Mouse (Mus musculus) kidney, adult 2 months (tissue): ENCODE data around the gene Sgce. TPM values are rescaled to one million over a fixed set of nuclear protein-coding genes. Genes with fewer than 3 reads are reported as not detected.
"Not testable (repeated sequence)": the region's sequence is repeated elsewhere in the genome, so short reads cannot be mapped to it uniquely, and the experiment has no call there.

ENCODE experiments used
- DNase-seq: peaks from one replicate; pipeline ENCODE4 v3.0.0; 2021
- H3K27ac ChIP-seq: fragments of 200-500 bp; 2 replicates; pipeline ENCODE4 v1.5.1; 2012; ENCODE audit warnings: low read depth, low read length, control low read depth, inconsistent platforms; ENCODE audit not compliant: insufficient read depth
- H3K27me3 ChIP-seq: fragments of 200-500 bp; replicated peaks from 2 replicates; pipeline ENCODE4 v1.6.1; 2012; ENCODE audit warnings: mild to moderate bottlenecking, moderate library complexity, low read length, inconsistent platforms; ENCODE audit not compliant: control insufficient read depth, insufficient read depth
- H3K36me3 ChIP-seq: fragments of 200-500 bp; 2 replicates; pipeline ENCODE4 v1.6.1; 2012; ENCODE audit warnings: mild to moderate bottlenecking, moderate library complexity, low read length, inconsistent platforms; ENCODE audit not compliant: control insufficient read depth, insufficient read depth
- H3K4me1 ChIP-seq: fragments of 200-500 bp; 2 replicates; pipeline ENCODE4 v1.6.1; 2011; ENCODE audit warnings: low read length; ENCODE audit not compliant: control insufficient read depth, insufficient read depth
- H3K4me3 ChIP-seq: fragments of 200-500 bp; 2 replicates; pipeline ENCODE4 v1.5.1; 2011; ENCODE audit warnings: mild to moderate bottlenecking, low read depth, low read length, control low read depth; ENCODE audit not compliant: insufficient read depth
- CTCF ChIP-seq: fragments of 200-500 bp; conservative IDR thresholded peaks from 2 replicates; pipeline ENCODE4 v1.5.1; 2011; ENCODE audit warnings: low read depth, mild to moderate bottlenecking, control low read depth, low read length, moderate library complexity, mixed read lengths; ENCODE audit not compliant: insufficient read depth, insufficient read length
- POLR2A ChIP-seq: fragments of 200-500 bp; IDR thresholded peaks from one replicate; pipeline ENCODE4 v1.6.1; 2011; ENCODE audit warnings: low read depth, low read length, control low read depth
- WGBS: fragments of 180-500 bp; shearing (Covaris S2); methylation state at CpG from one replicate; pipeline ENCODE4 v1.1.7; 2018; 5-methylcytosine and 5-hydroxymethylcytosine counted together
- polyA plus RNA-seq: library from polyadenylated mRNA; depleted of rRNA; stranded (reverse); fragments of >200 nt; gene quantifications from 2 replicates; pipeline ENCODE4 v1.2.3, GENCODE M21; 2012

Gene Sgce
- polyA plus RNA-seq, 1 experiment = 8.0 TPM

- 90% methylated on average over 2 of the region's 2 CpGs for WGBS
- H3K4me1 ChIP-seq = no peaks in the 10 kb centered on the region
- H3K27me3 ChIP-seq = no peaks in the 10 kb centered on the region
- H3K27ac ChIP-seq = no peak overlapping the region
- TF ChIP-seq CTCF (no peak), POLR2A (no peak)
- no peaks in the 10 kb centered on the region for H3K36me3 ChIP-seq
- no peak overlapping the region for H3K4me3 ChIP-seq
- no peak for DNase-seq
These were observed 82.7 kb downstream of the Sgce start for GRCm38 (mm10) chr6:4664313-4664712.

- H3K27ac ChIP-seq = no peak overlapping the region
- DNase-seq = no peak
- TF ChIP-seq POLR2A = no peak
- no peak for TF ChIP-seq CTCF
- 67% methylated on average over 2 of the region's 2 CpGs for WGBS
- no peaks in the 10 kb centered on the region for H3K27me3 ChIP-seq
- no peaks in the 10 kb centered on the region for H3K4me1 ChIP-seq
- no peaks in the 10 kb centered on the region for H3K36me3 ChIP-seq
- H3K4me3 ChIP-seq = no peak overlapping the region
These were observed 83.5 kb downstream of the Sgce start for GRCm38 (mm10) chr6:4663516-4663915.

DNA sequence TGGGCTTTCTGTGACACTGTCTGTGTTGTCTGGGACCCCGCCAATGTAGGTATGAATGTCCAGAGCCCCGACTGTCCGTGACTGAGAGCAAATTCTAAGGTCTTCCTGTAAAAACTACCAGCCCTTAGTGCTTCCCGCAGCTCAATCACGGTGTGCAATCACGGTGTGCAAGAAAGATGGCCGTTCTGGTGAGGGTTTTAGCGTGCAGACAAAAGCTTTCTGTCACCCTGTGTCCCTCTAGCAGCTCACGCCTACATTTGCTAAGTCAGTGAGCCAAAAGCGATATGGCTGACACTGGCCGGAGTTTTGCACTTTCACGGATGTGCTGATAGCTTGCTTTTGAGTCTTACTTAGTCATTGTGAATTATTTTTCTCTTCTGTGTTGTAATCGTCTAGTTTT, 88.1 kb downstream of the Sgce start:
- DNase-seq = no peak
- no peaks in the 10 kb centered on the region for H3K36me3 ChIP-seq
- H3K27ac ChIP-seq = no peak overlapping the region
- no peaks in the 10 kb centered on the region for H3K27me3 ChIP-seq
- TF ChIP-seq POLR2A = no peak
- H3K4me1 ChIP-seq = no peaks in the 10 kb centered on the region
- WGBS = 85% methylated on average over 13 of the region's 13 CpGs
- H3K4me3 ChIP-seq = no peak overlapping the region

DNA sequence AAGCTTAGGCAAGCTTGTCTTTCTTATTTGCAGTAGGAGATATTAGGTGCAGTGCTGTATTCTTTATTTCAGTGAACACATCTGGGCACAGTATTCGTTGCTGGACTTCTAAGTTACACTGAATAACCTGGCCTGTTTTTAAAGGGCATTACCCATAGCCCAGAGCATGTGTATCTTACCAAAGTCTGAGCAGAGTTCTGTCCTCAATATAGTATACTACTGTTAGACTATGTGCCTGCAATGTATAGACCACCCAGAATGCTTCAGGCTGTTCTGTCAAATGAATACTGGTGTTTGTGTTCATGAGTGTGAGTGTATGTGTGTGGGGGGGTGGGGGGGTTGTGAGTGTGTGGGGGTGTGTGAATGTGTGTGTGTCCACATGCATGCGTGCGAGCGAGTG, 91.1 kb downstream of the Sgce start:
- 88% methylated on average over 4 of the region's 4 CpGs for WGBS
- Histone ChIP-seq H3K4me1 (no peaks in the 10 kb centered on the region), H3K4me3 (no peak overlapping the region), H3K27ac (no peak overlapping the region), H3K27me3 (no peaks in the 10 kb centered on the region), H3K36me3 (no peaks in the 10 kb centered on the region)
- DNase-seq = no peak
- no peak for TF ChIP-seq CTCF
- no peak for TF ChIP-seq POLR2A

DNA sequence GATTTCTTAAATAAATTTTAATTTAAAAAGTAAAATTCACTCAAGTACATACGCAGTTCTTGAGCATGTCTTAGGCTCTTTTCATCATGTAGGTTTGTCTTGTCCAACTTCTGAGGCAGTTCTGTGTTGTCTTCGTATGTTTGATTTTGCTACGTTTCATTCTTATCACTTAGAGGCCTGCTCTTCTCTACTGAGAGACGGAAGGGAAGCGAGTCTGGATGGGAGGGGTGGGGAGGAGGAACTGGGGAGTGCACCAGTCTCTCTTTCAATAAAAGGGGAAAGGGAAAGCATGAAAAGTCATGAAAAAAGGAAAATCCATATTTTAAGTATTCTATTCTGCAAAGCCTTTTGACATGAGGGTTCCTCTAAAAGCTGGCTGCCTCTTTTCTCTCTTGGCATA, 91.5 kb downstream of the Sgce start:
- WGBS = 78% methylated on average over 5 of the region's 5 CpGs
- H3K4me1 ChIP-seq = no peaks in the 10 kb centered on the region
- H3K27ac ChIP-seq = no peak overlapping the region
- no peak overlapping the region for H3K4me3 ChIP-seq
- DNase-seq = no peak
- TF ChIP-seq CTCF (no peak), POLR2A (no peak)
- H3K36me3 ChIP-seq = no peaks in the 10 kb centered on the region
- H3K27me3 ChIP-seq = no peaks in the 10 kb centered on the region

DNA sequence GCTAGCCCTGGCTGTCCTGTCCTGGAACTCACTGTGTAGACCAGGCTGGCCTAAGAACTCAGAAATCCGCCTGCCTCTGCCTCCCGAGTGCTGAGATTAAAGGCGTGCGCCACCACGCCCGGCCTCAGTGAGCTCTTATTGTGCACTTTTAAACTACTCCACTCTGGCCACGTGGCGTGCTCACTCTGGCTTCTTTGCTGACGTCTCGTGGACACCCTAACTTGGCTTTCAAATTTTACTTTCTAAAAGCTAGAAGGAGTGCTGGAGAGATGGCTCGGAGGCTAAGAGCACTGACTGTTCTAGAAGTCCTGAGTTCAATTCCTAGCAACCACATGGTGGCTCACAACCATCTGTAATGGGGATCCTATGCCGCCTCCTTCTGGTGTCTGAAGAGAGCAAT, 93.3 kb downstream of the Sgce start:
- WGBS = 97% methylated on average over 12 of the region's 12 CpGs
- H3K36me3 ChIP-seq, H3K4me3 ChIP-seq, H3K27me3 ChIP-seq, DNase-seq, H3K27ac ChIP-seq, H3K4me1 ChIP-seq: not testable (repeated sequence)

DNA sequence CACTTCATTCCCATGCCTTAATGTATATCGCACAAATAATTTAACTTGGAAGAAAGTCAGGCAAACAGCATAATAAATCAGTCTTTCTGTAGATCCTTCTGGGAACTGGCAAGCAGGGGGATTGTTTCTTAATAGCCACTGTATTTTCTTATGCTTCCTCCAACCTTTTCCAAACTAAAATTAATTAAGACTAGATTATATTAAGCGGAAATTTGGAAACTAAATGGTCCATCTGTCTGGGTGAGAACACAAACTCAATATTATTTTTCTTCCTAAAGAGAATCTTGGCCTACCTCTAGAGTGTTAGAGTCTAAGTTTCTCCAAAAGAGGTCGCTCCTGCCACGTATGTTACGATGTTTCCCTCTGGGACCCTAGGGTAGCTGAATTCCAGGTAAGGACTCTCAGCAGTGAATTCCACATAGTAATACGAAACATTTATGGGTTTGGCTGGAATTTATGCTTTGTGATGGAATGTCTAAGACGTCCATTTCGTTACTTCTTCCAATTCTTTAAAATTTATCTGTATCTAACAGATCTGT, 94.3 kb downstream of the Sgce start:
- H3K36me3 ChIP-seq = no peaks in the 10 kb centered on the region
- no peak for DNase-seq
- H3K27ac ChIP-seq = no peak overlapping the region
- TF ChIP-seq CTCF (no peak), POLR2A (no peak)
- H3K4me1 ChIP-seq = no peaks in the 10 kb centered on the region
- 88% methylated on average over 8 of the region's 8 CpGs for WGBS
- no peaks in the 10 kb centered on the region for H3K27me3 ChIP-seq
- H3K4me3 ChIP-seq = no peak overlapping the region

DNA sequence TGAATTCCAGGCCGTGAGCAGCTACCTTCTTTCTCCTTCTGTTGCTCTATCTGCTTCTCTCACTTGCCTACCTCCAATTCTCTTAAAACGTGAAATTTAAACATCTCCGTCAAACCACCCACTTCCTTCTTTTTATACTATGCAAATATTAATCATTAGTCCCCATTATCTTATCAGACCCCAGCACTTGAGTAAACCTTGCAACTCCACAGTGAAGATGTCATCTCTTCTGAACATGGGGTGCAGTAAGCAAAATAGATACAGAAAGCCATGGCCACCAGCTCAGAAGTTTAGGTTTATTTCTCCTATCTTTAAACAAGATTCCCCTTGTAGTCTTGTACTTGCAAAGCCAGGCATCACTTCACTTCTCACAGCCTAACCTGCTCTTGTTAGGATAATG, 99.7 kb downstream of the Sgce start:
- DNase-seq = no peak
- H3K4me1 ChIP-seq = no peaks in the 10 kb centered on the region
- no peak overlapping the region for H3K27ac ChIP-seq
- no peaks in the 10 kb centered on the region for H3K36me3 ChIP-seq
- H3K27me3 ChIP-seq = no peaks in the 10 kb centered on the region
- no peak overlapping the region for H3K4me3 ChIP-seq
- no peak for TF ChIP-seq POLR2A
- TF ChIP-seq CTCF = no peak
- 85% methylated on average over 3 of the region's 3 CpGs for WGBS
